Mouse (Mus musculus) embryonic facial prominence, embryonic 15.5 days (tissue): ENCODE results near the gene Plppr3. TPM values are rescaled to one million over a fixed set of nuclear protein-coding genes. Genes with fewer than 3 reads are reported as not detected.
A peak's percentile ranks its signal among the peaks of the same experiment; 100 is the strongest.

Source experiments
- ATAC-seq: fragments of 200-750 bp; cut with Nextera tagmentation; 2 replicates; pipeline ENCODE4 v1.8.0; 2017; ENCODE audit warnings: low read depth, moderate TSS enrichment; ENCODE audit not compliant: insufficient number of reproducible peaks, low FRiP score, low TSS enrichment
- H3K27ac ChIP-seq: fragments of 300-500 bp; sonication (generic); replicated peaks from 2 replicates; pipeline ENCODE4 v1.5.1; 2015; ENCODE audit warnings: mild to moderate bottlenecking, inconsistent platforms
- H3K27me3 ChIP-seq: fragments of 300-500 bp; sonication (generic); 2 replicates; pipeline ENCODE4 v1.6.1; 2015; ENCODE audit warnings: inconsistent platforms
- H3K36me3 ChIP-seq: fragments of 300-500 bp; sonication (generic); 2 replicates; pipeline ENCODE4 v1.6.1; 2015; ENCODE audit warnings: mild to moderate bottlenecking, inconsistent platforms
- H3K4me1 ChIP-seq: fragments of 300-500 bp; sonication (generic); 2 replicates; pipeline ENCODE4 v1.6.1; 2015; ENCODE audit warnings: inconsistent platforms
- H3K4me2 ChIP-seq: fragments of 300-500 bp; sonication (generic); replicated peaks from 2 replicates; pipeline ENCODE4 v1.6.1; 2015; ENCODE audit warnings: mild to moderate bottlenecking, inconsistent platforms
- H3K4me3 ChIP-seq: fragments of 300-500 bp; sonication (generic); replicated peaks from 2 replicates; pipeline ENCODE4 v1.5.1; 2015; ENCODE audit warnings: mild to moderate bottlenecking, inconsistent platforms
- H3K9ac ChIP-seq: fragments of 300-500 bp; sonication (generic); 2 replicates; pipeline ENCODE4 v1.6.1; 2015; ENCODE audit warnings: inconsistent platforms
- H3K9me3 ChIP-seq: fragments of 300-500 bp; sonication (generic); replicated peaks from 2 replicates; pipeline ENCODE4 v1.6.1; 2016; ENCODE audit warnings: inconsistent platforms
- WGBS: fragments of 180-500 bp; shearing (Covaris S2); methylation state at CpG from one replicate; pipeline ENCODE4 v1.1.7; 2015; 5-methylcytosine and 5-hydroxymethylcytosine counted together
- polyA plus RNA-seq: library from polyadenylated mRNA; unstranded; fragments of >200 nt; fragmentation: Nextera tagmentation; extraction: Ambion mirVana; gene quantifications from 2 replicates; pipeline ENCODE4 v1.2.1, GENCODE M21; 2015

Gene Plppr3
- polyA plus RNA-seq, 1 experiment from 2014 or later: 68.2 TPM

GRCm38 (mm10) chr10:79883297-79884084, 9.1 kb upstream of the Plppr3 start:
- ATAC-seq: no peak
- H3K9ac ChIP-seq: no peak overlapping the region
- H3K36me3 ChIP-seq: no peaks in the 10 kb centered on the region
- peaks cover 34% of the 10 kb centered on the region for H3K4me1 ChIP-seq
- no peaks in the 10 kb centered on the region for H3K9me3 ChIP-seq
- H3K27ac ChIP-seq: no peak overlapping the region
- peaks cover 7% of the 10 kb centered on the region; the same call in 1 of the 2 replicates for H3K27me3 ChIP-seq
- 15% methylated on average over 22 of the region's 22 CpGs for WGBS
- H3K4me2 ChIP-seq: no peak overlapping the region; the same call in 1 of the 2 replicates
- H3K4me3 ChIP-seq: no peak overlapping the region

DNA sequence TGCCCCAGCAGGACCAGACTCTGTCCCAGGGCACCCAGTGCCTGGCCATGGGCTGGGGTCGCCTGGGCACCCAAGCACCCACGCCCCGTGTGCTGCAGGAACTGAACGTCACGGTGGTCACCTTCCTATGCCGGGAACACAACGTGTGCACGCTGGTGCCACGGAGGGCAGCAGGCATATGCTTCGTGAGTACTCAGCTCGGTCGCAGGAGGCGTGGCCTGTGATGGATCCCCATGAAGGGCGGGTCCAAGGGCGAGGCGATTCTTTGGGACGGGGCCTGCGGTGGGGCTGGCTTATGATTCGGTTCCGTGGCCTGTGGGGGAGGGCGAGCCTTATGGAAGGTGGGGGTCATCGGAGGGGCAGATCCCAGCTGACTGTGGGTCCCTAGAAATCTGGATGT, 7.5 kb upstream of the Plppr3 start:
- no peaks in the 10 kb centered on the region for H3K36me3 ChIP-seq
- H3K4me2 ChIP-seq: peak overlapping the region; percentile 43
- H3K4me3 ChIP-seq: peak overlapping the region; percentile 16
- peaks cover 42% of the 10 kb centered on the region for H3K4me1 ChIP-seq
- 5% methylated on average over 22 of the region's 22 CpGs for WGBS
- ATAC-seq: 0 out of 2 replicates have a peak, but pooled peaks have one; percentile 6
- no peaks in the 10 kb centered on the region for H3K9me3 ChIP-seq
- H3K27ac ChIP-seq: no peak overlapping the region
- H3K27me3 ChIP-seq: peaks cover 7% of the 10 kb centered on the region; the same call in 1 of the 2 replicates
- H3K9ac ChIP-seq: no peak overlapping the region

GRCm38 (mm10) chr10:79880721-79881120, 6.3 kb upstream of the Plppr3 start:
- Histone ChIP-seq H3K27ac (no peak overlapping the region), H3K4me1 (peaks cover 42% of the 10 kb centered on the region), H3K36me3 (no peaks in the 10 kb centered on the region), H3K9ac (no peak overlapping the region), H3K9me3 (no peaks in the 10 kb centered on the region), H3K4me2 (no peak overlapping the region), H3K4me3 (no peak overlapping the region), H3K27me3 (peaks cover 7% of the 10 kb centered on the region; the same call in 1 of the 2 replicates)
- 17% methylated on average over 9 of the region's 9 CpGs for WGBS
- no peak for ATAC-seq

- H3K9me3 ChIP-seq: no peaks in the 10 kb centered on the region
- no peak overlapping the region for H3K9ac ChIP-seq
- no peak overlapping the region for H3K4me3 ChIP-seq
- 43% methylated on average over 3 of the region's 3 CpGs for WGBS
- no peaks in the 10 kb centered on the region for H3K36me3 ChIP-seq
- peaks cover 50% of the 10 kb centered on the region for H3K4me1 ChIP-seq
- H3K27me3 ChIP-seq: peaks cover 7% of the 10 kb centered on the region; the same call in 1 of the 2 replicates
- no peak overlapping the region for H3K4me2 ChIP-seq
- no peak overlapping the region for H3K27ac ChIP-seq
- ATAC-seq: no peak
Observed at GRCm38 (mm10) chr10:79879527-79879926, 5.1 kb upstream of the Plppr3 start.

DNA sequence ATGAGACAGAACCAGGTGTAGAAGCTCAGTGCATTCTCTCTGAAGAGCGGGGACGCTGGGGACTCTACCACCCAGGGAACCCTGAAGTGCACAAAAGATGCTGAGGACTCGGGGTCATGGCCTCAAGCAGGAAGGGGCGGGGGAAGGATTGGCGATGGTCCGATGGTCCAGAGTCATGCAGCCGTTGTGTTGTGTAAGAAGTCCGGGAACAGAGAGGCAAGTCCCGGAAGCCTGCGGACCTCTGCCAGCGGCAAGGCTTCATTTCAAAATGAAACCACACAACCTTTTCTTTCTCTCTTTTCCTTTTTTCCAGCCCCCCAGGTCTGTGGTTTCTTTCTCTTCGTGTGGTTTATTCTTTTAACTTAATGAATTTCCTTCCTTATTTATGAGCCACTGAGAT, 3.3 kb upstream of the Plppr3 start:
- Histone ChIP-seq H3K36me3 (no peaks in the 10 kb centered on the region), H3K27me3 (peaks cover 1% of the 10 kb centered on the region; the same call in 1 of the 2 replicates), H3K9ac (no peak overlapping the region), H3K4me3 (no peak overlapping the region), H3K4me2 (no peak overlapping the region), H3K4me1 (peaks cover 51% of the 10 kb centered on the region), H3K27ac (no peak overlapping the region), H3K9me3 (no peaks in the 10 kb centered on the region)
- WGBS: 50% methylated on average over 12 of the region's 12 CpGs
- ATAC-seq: no peak

GRCm38 (mm10) chr10:79877174-79877573, 2.7 kb upstream of the Plppr3 start:
- 68% methylated on average over 1 of the region's 1 CpGs for WGBS
- Histone ChIP-seq H3K27ac (no peak overlapping the region), H3K36me3 (no peaks in the 10 kb centered on the region), H3K4me2 (no peak overlapping the region), H3K27me3 (no peaks in the 10 kb centered on the region; the same call in 1 of the 2 replicates), H3K9ac (no peak overlapping the region), H3K4me3 (no peak overlapping the region), H3K4me1 (peaks cover 49% of the 10 kb centered on the region), H3K9me3 (no peaks in the 10 kb centered on the region)
- ATAC-seq: no peak

DNA sequence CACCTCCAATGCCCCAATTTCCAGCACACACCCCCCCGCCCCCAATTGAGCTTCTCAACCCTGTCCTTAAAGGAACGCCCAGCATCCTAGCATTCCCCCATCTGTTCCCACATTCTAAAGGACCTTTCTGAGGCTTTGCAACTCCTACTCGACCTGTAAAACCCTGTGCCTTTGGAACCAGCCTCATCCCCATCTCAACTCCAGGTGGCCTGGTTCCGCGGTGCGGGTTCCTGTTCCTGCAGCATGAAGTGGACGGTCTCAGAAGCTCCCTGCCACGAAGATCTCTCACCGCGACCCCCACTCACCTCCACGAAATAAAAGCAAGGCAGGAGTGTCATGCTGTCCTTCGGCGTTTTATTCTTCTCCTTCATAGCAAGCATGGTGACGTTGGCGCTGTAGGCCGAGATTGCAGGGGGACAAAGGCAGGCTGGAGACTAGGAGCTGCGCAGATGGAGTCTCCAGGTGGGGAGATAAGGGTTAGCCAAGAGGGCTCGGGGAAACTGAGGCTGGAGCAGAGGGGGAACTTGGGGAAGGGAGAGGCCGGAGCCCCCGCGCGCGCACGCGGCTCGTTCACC, 632 bp downstream of the Plppr3 start:
- Histone ChIP-seq H3K4me1 (peaks cover 34% of the 10 kb centered on the region), H3K27me3 (no peaks in the 10 kb centered on the region), H3K9me3 (no peaks in the 10 kb centered on the region), H3K4me2 (peak overlapping the region; percentile 93), H3K36me3 (peaks cover 10% of the 10 kb centered on the region; the same call in 1 of the 2 replicates), H3K9ac (peak overlapping the region; percentile 81), H3K4me3 (peak overlapping the region; percentile 72), H3K27ac (peak overlapping the region; percentile 81)
- no peak for ATAC-seq
- 1% methylated on average over 26 of the region's 26 CpGs for WGBS

GRCm38 (mm10) chr10:79873313-79873712, 1.1 kb downstream of the Plppr3 start:
- no peaks in the 10 kb centered on the region for H3K27me3 ChIP-seq
- no peaks in the 10 kb centered on the region for H3K9me3 ChIP-seq
- H3K27ac ChIP-seq: 0 out of 2 replicates have a peak overlapping the region, but pooled peaks have one; percentile 39
- peak overlapping the region; percentile 72 for H3K4me3 ChIP-seq
- peaks cover 10% of the 10 kb centered on the region; the same call in 1 of the 2 replicates for H3K36me3 ChIP-seq
- H3K9ac ChIP-seq: 0 out of 2 replicates have a peak overlapping the region, but pooled peaks have one; percentile 81
- peak overlapping the region; percentile 93 for H3K4me2 ChIP-seq
- H3K4me1 ChIP-seq: peaks cover 34% of the 10 kb centered on the region
- 3% methylated on average over 6 of the region's 6 CpGs for WGBS
- ATAC-seq: no peak

DNA sequence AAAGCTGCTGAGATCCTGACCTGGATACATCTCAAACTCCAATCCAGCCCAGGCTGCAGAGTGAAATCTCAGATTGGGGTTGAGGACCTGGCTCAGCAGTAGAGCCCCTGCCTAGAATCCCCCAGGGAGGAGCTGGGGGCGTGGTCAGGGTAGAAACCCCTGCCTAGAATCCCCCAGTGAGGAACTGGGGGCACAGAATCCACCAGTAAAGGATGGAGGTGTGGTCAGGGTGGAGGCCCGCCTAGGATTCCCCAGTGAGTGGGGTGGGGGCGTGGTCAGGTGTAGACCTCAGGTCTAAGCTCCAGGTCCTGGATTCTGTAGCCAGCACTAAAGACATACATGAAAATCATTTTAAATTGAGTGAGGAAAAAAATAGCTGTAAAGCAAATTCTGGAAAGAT, 1.6 kb downstream of the Plppr3 start:
- H3K9ac ChIP-seq: no peak overlapping the region

DNA sequence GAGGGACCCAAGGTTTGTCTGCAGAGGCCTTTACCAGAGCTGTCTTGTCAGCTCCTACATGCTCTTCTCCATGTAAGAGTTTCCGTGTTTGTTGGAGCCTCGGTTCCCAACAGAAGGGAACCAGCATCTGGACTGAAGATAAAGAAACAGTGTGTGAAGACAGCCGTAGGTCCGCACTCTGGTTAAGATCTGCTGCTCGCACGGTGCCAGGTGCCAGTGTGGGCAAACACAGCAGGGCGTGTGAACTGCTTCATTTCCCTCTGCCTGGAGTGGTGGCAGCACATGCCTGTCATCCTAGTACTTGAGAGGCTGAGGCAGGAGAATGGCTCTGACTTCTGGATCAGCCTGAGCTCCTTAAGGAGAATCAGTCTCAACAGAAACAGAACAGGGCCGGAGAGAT, 2.6 kb downstream of the Plppr3 start:
- no peak overlapping the region for H3K4me3 ChIP-seq
- no peak overlapping the region for H3K27ac ChIP-seq
- no peak overlapping the region for H3K4me2 ChIP-seq
- WGBS: 90% methylated on average over 8 of the region's 8 CpGs
- H3K27me3 ChIP-seq: no peaks in the 10 kb centered on the region
- H3K9ac ChIP-seq: no peak overlapping the region
- no peak for ATAC-seq
- H3K36me3 ChIP-seq: peaks cover 10% of the 10 kb centered on the region; the same call in 1 of the 2 replicates
- H3K9me3 ChIP-seq: no peaks in the 10 kb centered on the region
- peaks cover 26% of the 10 kb centered on the region for H3K4me1 ChIP-seq

More for the DNA sequence above, 1.6 kb downstream of the Plppr3 start:
- no peak for ATAC-seq
- H3K4me1 ChIP-seq: peaks cover 33% of the 10 kb centered on the region
- no peaks in the 10 kb centered on the region for H3K27me3 ChIP-seq
- H3K9me3 ChIP-seq: no peaks in the 10 kb centered on the region
- no peak overlapping the region for H3K27ac ChIP-seq
- peak overlapping the region; percentile 93 for H3K4me2 ChIP-seq
- peaks cover 10% of the 10 kb centered on the region; the same call in 1 of the 2 replicates for H3K36me3 ChIP-seq
- 47% methylated on average over 3 of the region's 3 CpGs for WGBS
- peak overlapping the region; percentile 72 for H3K4me3 ChIP-seq

DNA sequence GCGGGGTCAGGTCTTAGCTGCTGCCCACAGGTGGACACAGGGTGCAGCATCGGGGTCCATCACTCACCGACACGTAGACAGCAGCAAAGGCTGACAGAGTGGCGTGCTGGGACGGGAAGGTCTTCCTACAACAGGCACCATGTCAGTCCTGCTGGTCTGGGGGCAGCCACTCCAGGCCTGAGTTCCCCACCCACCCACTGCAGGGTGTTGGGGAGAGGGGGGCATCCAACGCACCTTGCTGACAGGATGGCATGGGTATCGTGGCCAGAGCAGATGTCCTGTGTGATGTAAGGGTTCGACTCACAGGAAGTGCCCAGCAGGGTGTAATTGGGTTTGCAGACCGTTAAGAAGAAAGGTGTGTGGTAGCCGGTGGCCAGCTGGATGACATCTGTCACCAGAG, 7.8 kb downstream of the Plppr3 start:
- peaks cover 17% of the 10 kb centered on the region for H3K4me1 ChIP-seq
- H3K4me2 ChIP-seq: no peak overlapping the region
- H3K4me3 ChIP-seq: no peak overlapping the region
- no peaks in the 10 kb centered on the region for H3K27me3 ChIP-seq
- H3K27ac ChIP-seq: no peak overlapping the region
- H3K9ac ChIP-seq: no peak overlapping the region
- WGBS: 74% methylated on average over 11 of the region's 11 CpGs
- ATAC-seq: no peak
- H3K9me3 ChIP-seq: no peaks in the 10 kb centered on the region
- H3K36me3 ChIP-seq: peaks cover 54% of the 10 kb centered on the region
